Mouse (Mus musculus): ENCODE results near the gene Gfi1. TPM values are rescaled to one million over a fixed set of nuclear protein-coding genes. Genes with fewer than 3 reads are reported as not detected.

Gfi1 gene
- total RNA-seq (2021): not detected

DNA sequence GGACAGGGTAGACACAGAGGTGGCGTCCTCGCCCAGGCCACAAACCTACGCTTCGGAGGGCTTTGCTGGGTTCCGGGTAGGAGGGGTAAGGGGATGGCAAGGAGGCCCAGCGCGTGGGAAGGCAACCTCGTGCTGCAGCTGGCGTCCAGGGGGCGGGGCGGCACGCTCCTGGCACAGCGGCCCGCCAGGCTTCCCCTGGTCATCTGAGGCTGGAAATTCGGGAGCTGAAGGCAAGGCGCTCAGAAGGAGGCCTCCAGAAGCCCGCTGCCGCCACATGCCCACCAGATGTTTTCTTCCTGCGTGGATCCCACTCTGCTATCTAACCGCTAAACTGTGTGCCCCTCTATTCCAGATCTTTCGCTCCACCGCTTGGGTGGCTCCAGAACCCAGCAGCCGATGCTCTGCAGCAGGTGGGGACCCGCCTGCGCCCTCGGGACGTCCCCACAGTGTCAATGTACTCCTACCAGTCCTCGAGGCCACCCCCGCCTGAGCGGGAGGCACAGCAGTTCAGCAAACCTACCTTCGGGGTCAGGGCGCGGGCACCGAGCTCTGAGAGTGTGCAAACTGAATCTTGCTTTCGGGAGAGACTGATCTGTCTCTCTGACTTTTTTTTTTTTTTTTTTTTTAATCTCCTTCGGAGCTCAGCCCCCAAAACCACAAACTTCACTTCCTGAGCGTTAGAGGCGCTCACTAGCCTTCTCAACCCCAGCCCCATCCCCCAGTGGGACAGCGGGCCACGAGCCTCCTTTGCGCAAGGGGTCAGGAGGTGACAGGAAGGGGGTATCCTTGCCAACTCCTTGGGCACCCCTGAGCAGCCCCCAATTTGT is at the start of gene Gfi1:
Gfi1 (minus strand) TSS at position 602 of the 827 bp plus-strand sequence.
- intact Hi-C loops (cut with DNase I): no loop called here

DNA sequence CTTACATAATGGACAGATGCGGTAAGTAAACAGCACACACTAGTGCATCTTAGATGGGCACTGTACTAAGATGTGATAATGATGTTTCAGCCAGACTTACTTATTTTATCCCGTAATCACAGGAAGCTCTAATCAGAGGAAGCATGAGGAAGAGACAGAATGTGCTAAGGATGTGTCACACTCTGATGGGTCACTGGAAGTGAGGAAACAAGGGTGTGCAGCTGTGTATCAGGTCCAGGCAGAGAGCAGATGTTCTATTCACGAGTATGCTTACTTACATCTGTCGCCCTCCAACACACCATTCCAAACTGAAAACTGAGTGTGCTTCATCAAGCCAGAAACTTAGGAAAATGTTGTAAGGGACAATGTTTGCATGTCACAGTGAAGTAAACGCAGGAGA is 46.2 kb upstream of the Gfi1 start:
- DNase-seq (ENCODE audit: low spot score in 2 of 2): peak in 1 of 2 experiments; percentile 19
- intact Hi-C loops (cut with DNase I): no loop called here

More for the DNA sequence above, at the start of gene Gfi1:
- DNase-seq (ENCODE audit: low spot score in 2 of 2): no peak

DNA sequence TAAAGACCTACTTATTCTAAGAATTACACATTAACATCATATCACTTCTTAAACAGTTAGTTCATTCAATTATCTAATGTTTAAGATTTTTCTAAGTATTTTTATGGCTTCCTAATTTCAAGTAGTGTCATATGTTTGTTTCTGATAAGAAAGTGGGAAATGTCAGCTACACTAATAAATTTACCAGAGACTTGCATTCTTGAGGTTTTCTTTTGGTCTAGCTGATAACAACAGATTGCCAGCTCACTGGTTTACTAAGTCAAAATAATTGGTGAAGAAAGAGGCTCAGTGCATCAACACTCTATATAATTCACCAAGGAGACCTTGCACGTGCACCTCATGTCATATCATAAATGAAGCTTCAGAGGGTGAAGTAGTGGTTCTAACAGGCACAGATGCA is 42.4 kb upstream of the Gfi1 start:
- intact Hi-C loops (cut with DNase I): no loop called here
- no peak for DNase-seq (ENCODE audit: low spot score in 2 of 2)

DNA sequence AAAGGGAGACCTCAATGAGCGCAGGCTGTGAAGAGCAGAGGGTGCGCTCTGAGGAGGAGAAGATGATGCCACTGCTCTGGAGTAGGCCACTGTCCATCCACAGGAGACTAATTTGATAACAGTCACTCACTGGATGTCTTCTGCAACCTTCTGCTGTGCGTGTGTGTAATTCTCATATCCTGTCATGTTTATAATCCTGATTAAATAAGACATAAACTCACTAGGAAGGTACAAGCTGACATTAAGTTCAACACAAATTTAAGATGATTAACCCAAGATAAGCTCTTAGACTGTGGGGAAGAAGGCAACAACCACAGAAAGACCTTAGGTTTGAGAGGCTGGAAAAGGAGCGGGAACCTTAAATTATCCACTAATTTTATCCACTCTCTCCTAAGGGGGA is 40.1 kb upstream of the Gfi1 start:
- DNase-seq (ENCODE audit: low spot score in 2 of 2): no peak
- intact Hi-C loops (cut with DNase I): no loop called here

DNA sequence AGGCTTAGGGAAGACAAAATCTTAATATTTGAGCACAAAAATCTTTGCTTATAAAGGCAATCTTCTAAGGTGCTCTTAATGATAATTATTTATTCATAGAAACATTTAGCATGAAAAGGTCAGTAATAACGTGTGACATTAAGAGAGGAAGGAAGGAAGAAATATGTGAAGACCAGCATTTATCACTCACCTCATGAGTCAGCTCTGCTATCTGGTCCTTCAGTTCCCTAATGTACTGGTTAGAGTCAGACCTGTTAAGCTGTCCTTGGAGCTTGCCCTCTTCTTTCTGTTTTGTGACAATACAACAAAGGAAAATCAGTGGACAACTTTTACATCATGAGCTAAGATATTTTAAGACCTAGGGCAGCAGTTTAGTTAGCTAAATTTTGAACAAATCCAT is 38.6 kb upstream of the Gfi1 start:
- intact Hi-C loops (cut with DNase I): no loop called here
- no peak for DNase-seq (ENCODE audit: low spot score in 2 of 2)

DNA sequence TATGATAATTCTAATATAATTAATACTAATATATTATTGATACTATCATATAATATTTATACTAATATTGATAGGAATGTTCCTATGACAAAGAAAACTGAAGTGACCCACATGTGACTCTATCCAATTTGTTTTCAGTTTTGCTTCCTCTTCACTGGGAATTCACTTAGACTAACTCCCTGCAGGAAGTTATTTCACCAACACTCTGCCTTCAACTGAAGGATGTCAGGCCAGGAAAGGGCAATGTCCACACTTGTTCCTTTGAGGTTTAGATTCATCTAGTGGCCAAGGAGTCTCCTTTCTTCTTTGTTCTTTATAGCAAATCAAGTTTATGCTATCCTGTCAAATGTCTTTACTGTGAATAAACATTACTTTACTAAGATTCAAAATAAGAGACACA is 37.8 kb upstream of the Gfi1 start:
- no peak for DNase-seq (ENCODE audit: low spot score in 2 of 2)
- intact Hi-C loops (cut with DNase I): no loop called here

DNA sequence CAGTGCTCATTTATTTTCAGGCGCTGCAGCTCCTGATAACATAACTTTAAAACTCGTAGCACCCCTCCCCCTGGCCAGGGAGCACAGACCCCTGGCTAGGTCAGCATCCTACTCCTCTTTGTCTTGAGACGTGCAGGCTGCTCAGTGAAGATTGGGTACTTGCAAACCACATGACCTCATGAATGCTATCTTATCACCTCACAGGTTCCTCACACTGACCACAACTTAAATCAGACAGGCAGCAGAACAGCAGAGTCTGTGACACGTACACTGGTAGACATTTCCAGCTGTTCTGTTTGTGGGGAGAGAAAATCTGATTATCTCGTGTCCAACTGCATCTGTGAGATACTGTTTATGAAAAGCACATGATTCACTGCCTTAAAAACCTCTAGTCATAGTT is 33.3 kb upstream of the Gfi1 start:
- DNase-seq (ENCODE audit: low spot score in 2 of 2): no peak
- intact Hi-C loops (cut with DNase I): no loop called here

DNA sequence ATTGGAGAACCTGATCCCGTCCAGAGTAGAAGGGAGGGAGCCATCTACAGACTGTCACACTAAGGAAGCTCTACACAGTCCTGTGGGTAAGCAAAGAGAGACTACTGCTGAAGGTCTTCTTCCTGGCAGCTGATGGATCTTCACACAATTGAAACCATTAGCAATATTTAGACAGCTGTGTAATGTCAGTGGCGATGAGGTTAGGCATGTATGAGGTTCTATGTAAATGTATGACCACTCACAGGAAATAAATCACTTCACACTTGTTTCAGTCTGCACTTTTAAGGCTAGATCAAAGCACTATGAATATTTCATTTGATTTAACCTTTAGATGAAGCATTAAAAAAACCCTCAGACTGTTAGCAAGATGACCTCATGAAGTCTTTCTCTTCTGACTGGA is 30.2 kb upstream of the Gfi1 start:
- intact Hi-C loops (cut with DNase I): no loop called here
- DNase-seq (ENCODE audit: low spot score in 2 of 2): no peak

DNA sequence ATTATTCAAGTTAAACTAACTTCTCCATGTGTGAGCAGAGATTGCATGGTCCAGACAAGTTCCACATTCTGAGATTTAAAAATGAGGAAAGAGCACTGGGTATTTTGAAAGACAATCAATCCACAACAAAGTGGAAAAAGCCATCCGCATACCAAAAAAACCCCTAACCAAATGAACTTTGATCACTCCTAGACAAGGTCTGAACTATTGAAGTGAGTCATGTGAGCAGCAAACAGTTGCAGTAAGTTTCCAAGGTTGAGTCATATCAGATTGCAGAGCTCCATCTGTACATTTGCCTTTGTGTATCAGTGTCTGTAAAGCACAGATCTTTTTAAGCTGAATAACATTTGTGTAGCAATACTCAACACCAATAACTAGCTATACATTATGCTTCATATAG is 28.9 kb upstream of the Gfi1 start:
- intact Hi-C loops (cut with DNase I): no loop called here
- no peak for DNase-seq (ENCODE audit: low spot score in 2 of 2)

DNA sequence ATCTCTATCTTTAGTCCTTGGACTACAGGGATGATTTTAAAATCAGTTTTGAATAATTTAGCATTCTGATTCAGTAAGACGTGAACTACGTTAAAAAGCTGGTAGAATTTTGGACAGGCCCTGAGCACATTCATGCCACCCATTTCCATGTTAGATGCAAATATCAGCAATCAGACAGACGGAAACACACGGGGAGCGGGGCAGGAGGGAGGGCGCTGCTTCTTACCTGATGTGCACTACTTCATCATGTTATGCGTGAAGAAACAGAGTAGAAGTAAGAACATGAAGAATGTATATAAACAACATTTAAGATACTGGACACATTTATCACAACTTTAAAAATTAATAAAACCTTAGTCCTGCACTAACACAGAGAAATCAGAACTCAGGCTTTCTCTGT is 27.8 kb upstream of the Gfi1 start:
- intact Hi-C loops (cut with DNase I): no loop called here
- no peak for DNase-seq (ENCODE audit: low spot score in 2 of 2)

DNA sequence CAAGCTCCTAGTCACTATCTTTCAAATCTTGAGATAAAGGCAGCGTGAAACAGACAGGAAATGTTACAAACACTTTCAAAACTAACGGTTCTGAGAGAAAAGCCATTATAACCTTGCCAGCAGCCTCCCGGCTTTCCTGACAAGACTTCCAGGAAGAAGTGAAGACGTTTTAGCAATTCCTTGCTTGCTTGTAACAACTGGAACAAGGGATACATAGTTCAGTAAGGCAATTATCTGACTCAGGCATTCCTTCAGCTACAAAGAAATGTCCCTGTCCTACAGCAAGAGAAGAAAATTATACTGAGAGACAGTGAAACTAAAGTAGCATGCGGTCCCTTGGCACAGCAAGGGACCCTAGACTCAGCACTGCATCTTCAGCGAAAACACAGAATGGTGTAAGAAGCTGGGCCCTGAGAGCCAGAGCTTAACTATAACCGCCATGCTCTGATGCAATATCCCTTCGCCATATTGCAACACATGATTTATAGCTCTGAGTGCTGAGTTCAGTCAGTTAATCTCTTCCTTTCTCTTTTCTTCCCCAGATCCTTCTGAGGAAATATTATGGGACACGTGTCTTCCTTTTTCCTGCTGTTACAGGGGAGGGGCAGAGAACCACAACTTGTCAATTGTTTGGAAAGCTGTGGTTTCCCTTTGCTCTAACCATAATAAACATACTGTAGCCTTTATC is 23.5 kb upstream of the Gfi1 start:
- intact Hi-C loops (cut with DNase I): no loop called here
- no peak for DNase-seq (ENCODE audit: low spot score in 2 of 2)

DNA sequence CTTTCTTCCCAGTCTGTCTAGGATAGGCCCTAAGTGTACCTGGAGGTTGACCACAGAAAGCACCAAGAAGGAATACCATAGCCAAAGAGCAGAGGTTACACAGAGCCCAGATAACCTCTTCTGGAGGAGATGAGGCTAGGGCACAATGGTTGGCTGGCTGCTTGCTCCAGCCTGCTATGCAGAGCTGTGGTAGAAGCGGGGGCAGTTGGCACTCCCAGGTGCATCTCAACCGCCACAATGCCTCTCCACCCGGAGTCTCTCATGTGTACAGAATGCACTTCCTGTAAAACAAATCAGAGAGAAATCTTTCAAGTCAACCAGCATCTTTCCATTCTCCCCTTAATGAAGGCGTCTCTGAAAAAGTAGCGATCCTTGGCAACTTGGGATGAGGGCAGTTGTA is 13.2 kb upstream of the Gfi1 start:
- DNase-seq (ENCODE audit: low spot score in 2 of 2): no peak
- intact Hi-C loops (cut with DNase I): no loop called here

DNA sequence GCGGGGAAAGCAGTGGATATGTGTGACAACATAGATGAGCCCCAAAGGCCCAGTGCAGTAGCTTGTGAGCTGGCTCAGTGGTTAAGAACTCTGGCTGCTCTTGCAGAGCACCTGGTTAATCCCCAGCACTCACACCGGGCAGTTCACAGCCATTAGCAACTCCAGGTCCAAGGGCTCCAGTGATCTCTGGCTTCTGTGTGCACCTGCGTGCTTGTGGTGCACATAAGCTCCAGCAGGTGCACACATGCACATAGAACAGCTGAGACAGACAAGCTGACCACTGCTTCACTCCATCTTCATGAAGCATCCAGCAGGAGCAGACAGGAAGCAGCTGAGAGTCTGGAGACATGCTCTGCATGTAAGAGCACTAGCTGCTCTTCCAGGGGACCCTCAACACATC is 12.5 kb upstream of the Gfi1 start:
- intact Hi-C loops (cut with DNase I): no loop called here
- DNase-seq (ENCODE audit: low spot score in 2 of 2): no peak

DNA sequence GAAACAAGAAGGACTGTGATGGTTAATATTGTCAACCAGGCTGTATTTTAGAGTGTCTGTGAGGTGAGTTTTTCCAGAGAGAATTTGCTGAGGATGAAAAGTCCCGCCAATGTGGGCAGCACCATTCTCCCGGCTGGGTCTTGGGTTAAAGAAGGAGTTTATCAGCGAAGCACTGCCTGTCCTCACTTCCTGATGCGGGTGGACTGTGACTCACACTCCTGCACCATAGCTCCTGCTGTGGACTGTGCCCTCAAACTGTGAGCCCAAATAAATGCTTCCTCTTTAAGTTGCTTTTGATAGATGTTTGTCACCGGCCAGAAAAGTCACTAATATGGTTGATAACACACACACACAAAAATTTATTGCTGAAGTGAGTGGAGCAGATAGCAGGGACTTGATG is 10.3 kb upstream of the Gfi1 start:
- no peak for DNase-seq (ENCODE audit: low spot score in 2 of 2)
- intact Hi-C loops (cut with DNase I): no loop called here

DNA sequence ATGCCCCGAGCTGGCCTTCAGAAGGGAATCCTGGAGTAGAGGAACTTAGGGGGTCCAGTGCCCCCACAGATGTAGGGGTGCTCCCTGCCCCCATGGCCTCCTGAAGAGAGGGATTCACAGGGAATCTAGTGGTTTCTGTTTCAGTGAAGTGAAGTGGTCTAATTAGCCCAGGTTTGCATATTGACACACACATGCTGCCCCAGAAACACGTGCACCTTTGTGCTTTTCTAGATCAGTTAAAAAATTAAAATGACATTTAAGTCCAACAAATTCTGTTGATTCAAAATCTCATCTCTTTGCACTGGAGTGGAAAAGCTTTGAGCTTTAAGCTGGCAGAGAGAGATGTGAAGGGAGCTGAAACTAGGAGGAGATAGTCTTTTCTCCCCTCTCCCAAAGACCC is 6.0 kb upstream of the Gfi1 start:
- intact Hi-C loops (cut with DNase I): no loop called here
- DNase-seq (ENCODE audit: low spot score in 2 of 2): no peak

DNA sequence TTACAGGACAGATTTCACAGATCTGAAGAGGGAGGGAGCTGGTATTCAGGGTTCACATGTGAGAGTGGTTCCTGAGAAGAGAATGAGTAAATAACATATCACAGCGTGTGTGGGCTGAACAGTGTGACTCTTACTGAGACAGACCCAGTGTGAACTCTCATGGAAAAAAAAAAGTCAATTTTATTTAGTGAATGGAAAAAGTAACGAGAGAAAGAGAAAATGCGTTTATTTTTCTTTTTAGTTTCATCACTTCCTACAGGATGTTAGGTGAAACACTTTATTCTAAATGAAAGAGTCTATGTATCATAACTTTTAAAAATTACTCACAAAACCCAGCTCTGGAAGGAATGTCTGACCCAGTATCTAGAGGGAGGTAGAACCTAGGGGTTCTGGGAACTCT is 5.6 kb upstream of the Gfi1 start:
- intact Hi-C loops (cut with DNase I): no loop called here
- no peak for DNase-seq (ENCODE audit: low spot score in 2 of 2)

DNA sequence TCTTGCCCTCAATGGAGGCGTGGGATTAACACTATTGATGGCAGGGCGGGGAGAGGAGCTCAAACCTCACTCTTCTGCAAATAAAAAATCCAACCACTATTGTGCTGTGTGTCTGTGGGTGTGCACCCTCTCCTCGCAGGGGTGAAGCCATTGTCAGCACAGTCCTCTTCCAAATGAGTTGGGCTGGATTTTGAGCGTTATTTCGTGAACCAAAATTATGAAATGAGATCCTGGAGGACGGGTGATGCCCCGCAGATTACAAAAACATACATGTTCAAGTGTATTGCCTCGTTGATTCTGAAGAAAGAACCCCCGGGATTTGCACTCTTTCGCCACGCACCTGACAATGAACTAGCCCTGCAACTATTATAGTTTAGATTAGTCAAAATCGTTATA is 1.2 kb upstream of the Gfi1 start:
- DNase-seq (ENCODE audit: low spot score in 2 of 2): no peak
- intact Hi-C loops (cut with DNase I): no loop called here

DNA sequence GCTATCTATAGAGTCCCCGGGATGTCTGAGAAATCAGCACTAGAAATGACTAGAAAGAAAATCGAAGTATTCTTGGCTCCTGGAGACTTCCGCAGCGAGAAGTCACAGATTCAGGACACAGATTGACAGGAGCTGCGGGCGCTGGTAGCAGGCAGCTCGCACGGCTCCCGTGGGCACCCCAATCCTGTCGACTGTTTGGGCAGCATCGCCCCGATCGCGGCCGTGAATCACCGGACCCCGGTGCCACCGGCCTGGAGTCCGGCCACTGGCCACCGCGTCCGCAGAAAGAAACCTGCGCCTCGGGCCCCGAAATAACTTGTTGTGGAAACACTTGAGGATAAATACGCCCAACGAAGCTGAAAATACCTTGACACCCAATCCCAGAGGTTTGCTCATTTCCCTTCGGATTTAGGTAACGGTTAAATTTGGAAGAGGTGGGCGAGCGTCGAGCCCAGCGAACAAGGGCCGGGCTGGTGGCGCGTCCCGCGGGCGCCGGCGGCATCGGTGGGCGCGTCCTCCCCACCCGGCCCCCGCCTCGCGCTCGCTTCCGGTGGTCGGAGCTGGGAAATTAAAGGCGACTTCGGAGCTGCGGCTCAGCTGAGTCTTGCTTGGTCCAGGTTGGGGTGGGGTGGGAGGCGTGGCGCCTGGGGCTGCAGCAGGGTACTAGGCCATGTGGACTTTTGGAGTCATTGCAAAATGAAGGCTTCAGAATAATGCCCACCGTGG is 608 bp upstream of the Gfi1 start:
- no peak for DNase-seq (ENCODE audit: low spot score in 2 of 2)
- intact Hi-C loops (cut with DNase I): no loop called here

DNA sequence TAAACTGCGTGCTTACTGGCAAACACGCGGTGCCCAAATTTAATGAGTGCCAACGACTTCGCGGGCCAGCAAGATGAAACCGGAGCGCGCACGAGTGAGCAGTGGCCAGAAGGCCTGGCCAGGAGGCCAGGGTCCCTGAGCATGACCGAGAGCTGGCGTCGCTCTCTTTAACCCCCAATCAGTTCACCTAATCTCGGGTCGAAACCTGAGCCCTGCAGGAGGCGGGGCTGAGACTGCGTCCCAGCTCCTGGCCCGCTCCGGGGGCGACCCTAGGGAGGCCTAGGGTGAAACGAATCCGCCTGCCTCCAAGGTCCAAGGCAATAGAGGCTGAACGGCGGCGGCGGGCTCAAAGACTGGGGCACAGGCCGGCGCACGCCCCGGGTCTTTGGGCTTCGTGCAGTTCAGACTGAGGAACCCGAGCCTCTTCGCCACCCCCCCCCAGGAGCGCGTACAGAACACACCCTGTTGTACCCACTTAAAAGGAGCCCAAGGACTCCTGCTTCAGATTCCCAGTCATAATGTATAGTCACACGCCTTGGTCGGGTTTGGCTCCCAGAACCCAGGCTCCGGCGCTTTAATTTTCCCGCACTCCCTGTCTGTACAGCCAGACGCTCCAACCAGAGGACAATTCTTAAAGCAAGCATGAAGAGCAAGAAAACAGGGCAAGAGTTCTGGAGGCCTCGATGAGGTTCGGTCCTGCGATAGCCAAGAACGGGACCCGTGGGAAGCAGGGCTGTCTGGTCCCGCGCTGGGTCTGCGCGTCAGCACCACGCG is 988 bp downstream of the Gfi1 start:
- no peak for DNase-seq (ENCODE audit: low spot score in 2 of 2)
- intact Hi-C loops (cut with DNase I): loop anchor here (5.0 kb wide), 1 partner anchor 1253 kb away; no protein-coding TSS in a partner anchor
